Mouse (Mus musculus): ENCODE data around the gene Alk. TPM values are rescaled to one million over a fixed set of nuclear protein-coding genes. Genes with fewer than 3 reads are reported as not detected.
A peak's percentile ranks its signal among the peaks of the same experiment; 100 is the strongest.

Gene Alk
- polyA plus RNA-seq, 1 experiment from 2014 or later, result 0.61 TPM

GRCm38 (mm10) chr17:71874077-71874476 is 730.4 kb downstream of the Alk start:
- H3K4me1 ChIP-seq (replicated peaks; ENCODE audit: control insufficient read depth, insufficient read depth), result no peaks in the 10 kb centered on the region
- 48% methylated on average over 6 of the region's 6 CpGs for WGBS
- H3K36me3 ChIP-seq (ENCODE audit: control insufficient read depth, insufficient read depth, low read length), result no peaks in the 10 kb centered on the region
- no peak overlapping the region for H3K4me2 ChIP-seq (replicated peaks; ENCODE audit: low read depth)
- H3K4me3 ChIP-seq (ENCODE audit: low read depth, low read length), result no peak overlapping the region
- TF ChIP-seq CTCF (IDR thresholded peaks at IDR 0.05; ENCODE audit: low read depth) (peak; percentile 83), EP300 (optimal IDR thresholded peaks at IDR 0.05) (no peak)
- DNase-seq (ENCODE audit: low spot score) (peak; percentile 63), ATAC-seq (ENCODE audit: low FRiP score, low TSS enrichment) (no peak)
- H3K9ac ChIP-seq (ENCODE audit: low read length), result no peak overlapping the region
- no peaks in the 10 kb centered on the region for H3K9me3 ChIP-seq (ENCODE audit: control insufficient read depth, low read length)
- H3K27me3 ChIP-seq (ENCODE audit: control insufficient read depth, insufficient read depth, low read length), result no peaks in the 10 kb centered on the region
- H3K27ac ChIP-seq (replicated peaks), result no peak overlapping the region

- 67% methylated on average over 5 of the region's 5 CpGs for WGBS
- Histone ChIP-seq H3K36me3 (ENCODE audit: control insufficient read depth, insufficient read depth, low read length) (no peaks in the 10 kb centered on the region), H3K9ac (ENCODE audit: low read length) (no peak overlapping the region), H3K27me3 (ENCODE audit: control insufficient read depth, insufficient read depth, low read length) (no peaks in the 10 kb centered on the region), H3K4me3 (ENCODE audit: low read depth, low read length) (no peak overlapping the region), H3K4me1 (replicated peaks; ENCODE audit: control insufficient read depth, insufficient read depth) (no peaks in the 10 kb centered on the region), H3K9me3 (ENCODE audit: control insufficient read depth, low read length) (no peaks in the 10 kb centered on the region), H3K4me2 (replicated peaks; ENCODE audit: low read depth) (no peak overlapping the region), H3K27ac (replicated peaks) (no peak overlapping the region)
- ATAC-seq (ENCODE audit: low FRiP score, low TSS enrichment) (no peak), DNase-seq (ENCODE audit: low spot score) (peak; percentile 31)
- TF ChIP-seq EP300 (optimal IDR thresholded peaks at IDR 0.05), result no peak
- TF ChIP-seq CTCF (IDR thresholded peaks at IDR 0.05; ENCODE audit: low read depth), result peak; percentile 70
Measured at GRCm38 (mm10) chr17:71872976-71873375, 731.5 kb downstream of the Alk start.

DNA sequence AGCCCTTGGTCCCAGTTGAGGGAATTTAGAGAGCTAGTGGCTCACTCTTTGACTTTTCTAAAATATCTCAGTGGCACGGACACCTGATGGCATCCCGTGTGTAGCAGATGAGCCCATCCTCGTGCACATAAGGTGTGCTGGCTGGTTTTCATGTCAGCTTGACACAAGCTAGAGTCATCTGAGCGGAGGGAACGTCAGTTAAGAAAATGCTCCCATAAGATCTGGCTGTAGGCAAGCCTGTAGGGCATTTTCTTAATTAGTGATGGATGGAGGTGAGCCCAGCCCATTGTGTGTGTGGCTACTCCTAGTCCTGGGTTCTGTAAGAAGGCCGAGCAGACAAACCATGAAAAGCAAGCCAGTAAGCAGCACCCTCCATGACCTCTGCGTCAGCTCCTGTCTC is 732.4 kb downstream of the Alk start:
- Histone ChIP-seq H3K27me3 (ENCODE audit: control insufficient read depth, insufficient read depth, low read length) (no peaks in the 10 kb centered on the region), H3K27ac (replicated peaks) (no peak overlapping the region), H3K9me3 (ENCODE audit: control insufficient read depth, low read length) (no peaks in the 10 kb centered on the region), H3K4me3 (ENCODE audit: low read depth, low read length) (no peak overlapping the region), H3K36me3 (ENCODE audit: control insufficient read depth, insufficient read depth, low read length) (no peaks in the 10 kb centered on the region), H3K4me2 (replicated peaks; ENCODE audit: low read depth) (no peak overlapping the region), H3K9ac (ENCODE audit: low read length) (no peak overlapping the region), H3K4me1 (replicated peaks; ENCODE audit: control insufficient read depth, insufficient read depth) (no peaks in the 10 kb centered on the region)
- DNase-seq (ENCODE audit: low spot score) (no peak), ATAC-seq (ENCODE audit: low FRiP score, low TSS enrichment) (no peak)
- WGBS, result 82% methylated on average over 7 of the region's 7 CpGs
- TF ChIP-seq CTCF (IDR thresholded peaks at IDR 0.05; ENCODE audit: low read depth) (no peak), EP300 (optimal IDR thresholded peaks at IDR 0.05) (no peak)

- no peak overlapping the region for H3K4me3 ChIP-seq (ENCODE audit: low read depth, low read length)
- no peak overlapping the region for H3K4me2 ChIP-seq (replicated peaks; ENCODE audit: low read depth)
- H3K4me1 ChIP-seq (replicated peaks; ENCODE audit: control insufficient read depth, insufficient read depth), result no peaks in the 10 kb centered on the region
- DNase-seq (ENCODE audit: low spot score) (no peak), ATAC-seq (ENCODE audit: low FRiP score, low TSS enrichment) (no peak)
- no peak overlapping the region for H3K27ac ChIP-seq (replicated peaks)
- no peaks in the 10 kb centered on the region for H3K9me3 ChIP-seq (ENCODE audit: control insufficient read depth, low read length)
- 74% methylated on average over 1 of the region's 1 CpGs for WGBS
- TF ChIP-seq EP300 (optimal IDR thresholded peaks at IDR 0.05) (no peak), CTCF (IDR thresholded peaks at IDR 0.05; ENCODE audit: low read depth) (no peak)
- no peaks in the 10 kb centered on the region for H3K27me3 ChIP-seq (ENCODE audit: control insufficient read depth, insufficient read depth, low read length)
- H3K9ac ChIP-seq (ENCODE audit: low read length), result no peak overlapping the region
- no peaks in the 10 kb centered on the region for H3K36me3 ChIP-seq (ENCODE audit: control insufficient read depth, insufficient read depth, low read length)
Measured at GRCm38 (mm10) chr17:71870641-71871040, 733.8 kb downstream of the Alk start.

DNA sequence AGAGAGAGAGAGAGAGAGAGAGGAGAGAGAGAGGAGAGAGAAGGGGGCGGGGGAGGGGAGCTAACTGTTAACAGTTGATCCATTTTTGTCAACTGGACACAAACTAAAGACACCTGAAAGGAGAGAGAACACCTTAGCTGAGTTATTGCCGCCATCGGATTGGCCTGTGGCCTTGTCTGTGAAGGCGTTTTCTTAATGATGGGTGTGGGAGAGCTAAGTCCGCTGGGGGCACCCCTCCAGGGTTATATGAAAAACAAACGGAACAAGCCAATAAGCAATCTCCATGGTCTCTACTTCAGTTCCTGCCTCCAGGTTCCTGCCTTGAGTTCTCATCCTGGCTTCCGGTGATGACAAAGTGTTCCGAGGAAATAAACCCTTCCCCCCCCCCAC is 734.2 kb downstream of the Alk start:
- Histone ChIP-seq H3K4me2 (replicated peaks; ENCODE audit: low read depth) (no peak overlapping the region), H3K4me1 (replicated peaks; ENCODE audit: control insufficient read depth, insufficient read depth) (no peaks in the 10 kb centered on the region), H3K4me3 (ENCODE audit: low read depth, low read length) (no peak overlapping the region), H3K27me3 (ENCODE audit: control insufficient read depth, insufficient read depth, low read length) (no peaks in the 10 kb centered on the region), H3K36me3 (ENCODE audit: control insufficient read depth, insufficient read depth, low read length) (no peaks in the 10 kb centered on the region), H3K9me3 (ENCODE audit: control insufficient read depth, low read length) (no peaks in the 10 kb centered on the region), H3K9ac (ENCODE audit: low read length) (no peak overlapping the region), H3K27ac (replicated peaks) (no peak overlapping the region)
- no peak for TF ChIP-seq CTCF (IDR thresholded peaks at IDR 0.05; ENCODE audit: low read depth)
- no peak for TF ChIP-seq EP300 (optimal IDR thresholded peaks at IDR 0.05)
- DNase-seq (ENCODE audit: low spot score), result no peak
- no peak for ATAC-seq (ENCODE audit: low FRiP score, low TSS enrichment)
- WGBS, result 89% methylated on average over 8 of the region's 8 CpGs

DNA sequence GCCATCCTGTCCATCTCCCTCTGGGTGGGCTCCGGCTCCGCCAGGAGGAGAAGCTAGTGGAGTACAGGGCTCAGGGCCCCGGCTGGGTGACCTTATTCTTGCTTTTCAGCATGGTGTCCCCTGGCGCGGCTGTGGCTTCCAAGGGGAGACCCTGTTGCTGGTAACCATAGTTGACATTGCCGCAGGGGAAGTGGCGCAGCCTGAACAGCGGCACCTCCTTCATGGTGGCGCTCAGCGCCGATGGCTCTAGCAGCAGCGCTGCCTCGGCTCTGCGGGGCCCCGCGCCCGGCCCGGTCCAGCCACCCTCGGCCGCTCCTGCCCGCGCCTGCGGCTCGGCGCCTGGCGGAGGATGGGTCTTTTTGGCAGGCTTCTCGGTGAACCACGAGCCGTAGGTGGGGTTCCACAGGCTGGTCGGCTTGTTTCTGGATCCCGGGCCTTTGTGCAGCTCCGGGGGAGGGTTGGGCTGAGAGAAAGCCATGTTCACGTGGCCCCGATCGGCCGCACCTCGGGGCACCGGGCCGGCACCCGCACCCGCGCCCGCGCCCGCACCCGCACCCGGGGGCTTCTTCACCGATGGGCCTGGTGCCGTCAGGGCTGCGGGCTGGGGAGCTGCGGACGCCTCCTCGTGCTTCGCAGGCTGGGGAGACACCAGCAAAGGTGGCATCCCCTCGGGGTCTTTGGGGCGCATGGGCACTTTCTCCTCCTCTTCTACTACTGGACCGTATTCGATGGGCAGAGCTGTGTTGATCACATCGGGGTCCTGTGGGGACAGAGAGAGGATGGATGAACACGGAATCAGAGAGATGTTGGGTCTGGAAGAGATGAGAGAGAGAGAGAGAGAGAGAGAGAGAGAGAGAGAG is 734.8 kb downstream of the Alk start:
- ATAC-seq (ENCODE audit: low FRiP score, low TSS enrichment), result peak; percentile 57; the same call in 1 of the 2 replicates
- TF ChIP-seq EP300 (optimal IDR thresholded peaks at IDR 0.05), result no peak
- TF ChIP-seq CTCF (IDR thresholded peaks at IDR 0.05; ENCODE audit: low read depth), result no peak
- Histone ChIP-seq H3K9me3 (ENCODE audit: control insufficient read depth, low read length) (no peaks in the 10 kb centered on the region), H3K27me3 (ENCODE audit: control insufficient read depth, insufficient read depth, low read length) (no peaks in the 10 kb centered on the region), H3K36me3 (ENCODE audit: control insufficient read depth, insufficient read depth, low read length) (no peaks in the 10 kb centered on the region), H3K4me2 (replicated peaks; ENCODE audit: low read depth) (peak overlapping the region; percentile 83), H3K4me3 (ENCODE audit: low read depth, low read length) (peak overlapping the region; percentile 41), H3K27ac (replicated peaks) (no peak overlapping the region), H3K4me1 (replicated peaks; ENCODE audit: control insufficient read depth, insufficient read depth) (no peaks in the 10 kb centered on the region), H3K9ac (ENCODE audit: low read length) (peak overlapping the region; percentile 64)
- peak; percentile 26 for DNase-seq (ENCODE audit: low spot score)
- 6% methylated on average over 54 of the region's 60 CpGs for WGBS
